Mouse (Mus musculus): ENCODE measurements at regions not wholly inside any gene's neighbourhood (a gene's known extent, or its start where the extent isn't known, plus 50 kb on each side); places are given as distances from the start of the nearest gene placed in this dataset.

DNA sequence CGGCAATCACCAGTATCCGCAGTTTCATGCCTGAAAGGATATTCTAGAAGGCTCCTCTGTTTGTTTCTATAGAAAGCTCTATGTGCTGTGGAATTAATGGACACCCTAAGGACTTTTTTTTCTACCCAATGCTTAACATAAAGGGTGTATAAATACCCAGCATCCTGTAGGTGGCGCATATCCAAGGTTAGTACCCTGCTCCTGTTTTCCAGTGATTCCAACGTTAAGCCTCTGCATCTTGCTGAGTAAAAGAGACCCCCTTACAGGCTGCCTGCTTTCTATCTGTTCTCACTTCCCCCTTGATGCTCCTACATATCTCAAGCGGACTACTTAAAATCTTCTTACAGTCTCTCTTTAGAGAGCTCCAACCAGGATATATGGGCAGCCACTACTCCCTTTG, 221.5 kb upstream of the Cntnap4 start:
- TF ChIP-seq CTCF (IDR thresholded peaks at IDR 0.05; ENCODE audit: control insufficient read depth, insufficient read depth, insufficient read length): no peak
- no peak for TF ChIP-seq FOSL1 (IDR thresholded peaks at IDR 0.05; ENCODE audit: insufficient read depth, low read length, poor library complexity, severe bottlenecking)
- TF ChIP-seq MAX (IDR thresholded peaks at IDR 0.05): no peak
- no peak for TF ChIP-seq USF1 (IDR thresholded peaks at IDR 0.05; ENCODE audit: low read depth)
- TF ChIP-seq MYOG (IDR thresholded peaks at IDR 0.05; ENCODE audit: control insufficient read depth, extremely low read depth, insufficient read length): no peak
- no peak for TF ChIP-seq MYOD1 (IDR thresholded peaks at IDR 0.05; ENCODE audit: control insufficient read depth, insufficient read length, low read depth)
- no peak for TF ChIP-seq CEBPB (IDR thresholded peaks at IDR 0.05; ENCODE audit: low read depth)
